Mouse (Mus musculus) activated CD4-positive, CD25-positive, alpha-beta regulatory T cell (primary cell): ENCODE results near the gene Olfr186. TPM values are rescaled to one million over a fixed set of nuclear protein-coding genes. Genes with fewer than 3 reads are reported as not detected.

Source experiments
- polyA plus RNA-seq, 2 experiments: library from polyadenylated mRNA; unstranded; fragments of 100-300 nt; shearing (Covaris generic); gene quantifications; one replicate each; pipeline ENCODE4 v1.2.1; 2017

Gene Olfr186
- polyA plus RNA-seq, result not detected

GRCm38 (mm10) chr16:59030191-59030590, at the start of gene Olfr186:
Olfr186 (minus strand) TSS chr16:59030291.

GRCm38 (mm10) chr16:59077905-59078304, 47.8 kb upstream of the Olfr186 start, which contains the start of gene Olfr190:
Olfr190 (minus strand) TSS chr16:59078005.

GRCm38 (mm10) chr16:59039710-59040109, 9.6 kb upstream of the Olfr186 start, which contains the start of gene Olfr187:
Olfr187 (minus strand) TSS chr16:59039767.

GRCm38 (mm10) chr16:58995057-58995456, 35.0 kb downstream of the Olfr186 start, which contains the start of gene Olfr183:
Olfr183 (plus strand) TSS chr16:58995357.

Other genes starting within 250 kb of the Olfr186 start
- gene Olfr173, start 230.0 kb downstream of the Olfr186 start, polyA plus RNA-seq, result 1 to 10 TPM in 1 of 2 experiments, under 1 TPM in 1; 0.59 to 1.2 TPM
- gene Olfr175-ps1, start 203.5 kb downstream of the Olfr186 start, polyA plus RNA-seq, result not detected
- gene Olfr177, start 155.5 kb downstream of the Olfr186 start, polyA plus RNA-seq, result not detected
- not detected for gene Olfr178, start 138.2 kb downstream of the Olfr186 start, polyA plus RNA-seq
- gene Olfr181, start 101.5 kb downstream of the Olfr186 start, polyA plus RNA-seq, result under 1 TPM in 1 of 2 experiments, not detected in 1; 0.08 TPM
- gene Olfr180, start 100.9 kb downstream of the Olfr186 start, polyA plus RNA-seq, result not detected
- gene Olfr183, start 34.9 kb downstream of the Olfr186 start, polyA plus RNA-seq, result not detected
- gene Olfr187, start 9.5 kb upstream of the Olfr186 start, polyA plus RNA-seq, result under 1 TPM in 1 of 2 experiments, not detected in 1; 0.47 TPM
- not detected for gene Olfr190, start 47.7 kb upstream of the Olfr186 start, polyA plus RNA-seq
- not detected for gene Olfr191, start 59.5 kb upstream of the Olfr186 start, polyA plus RNA-seq
- gene Olfr193, start 81.6 kb upstream of the Olfr186 start, polyA plus RNA-seq, result not detected
- gene Olfr194, start 90.8 kb upstream of the Olfr186 start, polyA plus RNA-seq, result under 1 TPM in 1 of 2 experiments, not detected in 1; 0.08 TPM
- not detected for gene Olfr195, start 116.8 kb upstream of the Olfr186 start, polyA plus RNA-seq
- gene Olfr196, start 140.2 kb upstream of the Olfr186 start, polyA plus RNA-seq, result not detected
- not detected for gene Olfr198, start 173.2 kb upstream of the Olfr186 start, polyA plus RNA-seq
- gene Olfr199, start 189.5 kb upstream of the Olfr186 start, polyA plus RNA-seq, result not detected
- gene Olfr201, start 242.3 kb upstream of the Olfr186 start, polyA plus RNA-seq, result not detected